Mouse (Mus musculus): ENCODE data around the gene Nsun4. TPM values are rescaled to one million over a fixed set of nuclear protein-coding genes. Genes with fewer than 3 reads are reported as not detected.

Gene Nsun4
- total RNA-seq, 2 experiments from 2014 or later: 8.8 to 10.8 TPM

Other genes starting within 250 kb of the Nsun4 start
- 1 to 10 TPM; 4.6 to 5.1 TPM for gene Mob3c, start 225.8 kb downstream of the Nsun4 start, total RNA-seq (2021)
- 10 to 100 TPM; 43.0 to 45.1 TPM for gene Mknk1, start 214.7 kb downstream of the Nsun4 start, total RNA-seq (2021)
- gene Kncn, start 169.5 kb downstream of the Nsun4 start, total RNA-seq (2021): under 1 TPM in 1 of 2 experiments, not detected in 1; 0.35 TPM
- not detected for gene 6430628N08Rik, start 163.2 kb downstream of the Nsun4 start, total RNA-seq (2021)
- gene Dmbx1, start 114.0 kb downstream of the Nsun4 start, total RNA-seq (2021): not detected
- gene Faah, start 36.0 kb downstream of the Nsun4 start, total RNA-seq (2021): 100 to 1,000 TPM; 144 to 145 TPM
- 100 to 1,000 TPM; 413 to 440 TPM for gene Uqcrh, start 21.2 kb upstream of the Nsun4 start, total RNA-seq (2021)
- 10 to 100 TPM; 40.1 to 42.5 TPM for gene Lrrc41, start 21.4 kb upstream of the Nsun4 start, total RNA-seq (2021)
- gene Rad54l, start 69.8 kb upstream of the Nsun4 start, total RNA-seq (2021): 1 to 10 TPM in 1 of 2 experiments, under 1 TPM in 1; 0.73 to 1.0 TPM
- gene Pomgnt1, start 70.0 kb upstream of the Nsun4 start, total RNA-seq (2021): 10 to 100 TPM; 62.4 to 63.5 TPM
- 10 to 100 TPM; 21.8 to 23.8 TPM for gene Lurap1, start 97.5 kb upstream of the Nsun4 start, total RNA-seq (2021)
- not detected for gene Tspan1, start 113.7 kb upstream of the Nsun4 start, total RNA-seq (2021)
- not detected for gene 1700042G07Rik, start 119.5 kb upstream of the Nsun4 start, total RNA-seq (2021)
- 1 to 10 TPM in 1 of 2 experiments, not detected in 1; 1.2 TPM for gene Gm49337, start 119.5 kb upstream of the Nsun4 start, total RNA-seq (2021)
- 10 to 100 TPM; 36.5 to 37.6 TPM for gene Pik3r3, start 167.7 kb upstream of the Nsun4 start, total RNA-seq (2021)

Measured in layer of hippocampus, postnatal 36 days (tissue).